In the genomic region with DNA sequence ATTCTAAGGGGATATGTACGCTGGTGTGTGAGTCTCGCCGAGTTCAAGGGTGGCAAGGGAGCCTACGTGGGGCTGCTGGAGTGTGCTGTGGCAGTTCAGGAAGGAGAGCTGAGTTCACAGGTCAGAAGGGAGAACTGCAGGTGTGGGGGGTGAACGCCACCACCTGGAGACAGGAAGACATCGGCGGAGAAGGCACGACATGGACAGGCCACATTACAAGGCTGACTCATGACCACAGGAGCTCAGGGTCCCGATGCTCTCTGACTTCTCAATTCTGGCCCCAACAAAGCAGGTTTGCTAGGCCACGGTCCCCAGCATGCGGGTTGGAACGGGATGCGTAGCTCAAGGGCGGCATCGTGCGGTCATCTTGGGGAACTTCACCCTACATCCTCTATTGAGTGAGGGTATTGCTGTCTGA, we compare ENCODE assay signal across 8 mouse cellular contexts. TPM values are rescaled to one million over a fixed set of nuclear protein-coding genes. Genes with fewer than 3 reads are reported as not detected.
DNase-seq lines count a peak whose midpoint lies in the region; ATAC-seq and TF ChIP-seq lines count a peak whose summit lies in the region.

No protein-coding gene starts in this region.

- in situ Hi-C loops in Patski (cut with MboI; ENCODE audit: low pct_unique_long_range_greater_than_20kb), result loop anchor here (5.0 to 25.0 kb wide), 5 partner anchors 42 to 1362 kb away; a partner anchor contains a TSS

- no peak for DNase-seq in Patski (ENCODE audit: low read depth, low spot score)
- peak; percentile 74 for DNase-seq in cerebellum, adult 11-12 months
- DNase-seq in layer of hippocampus, postnatal 10 days (ENCODE audit: low spot score in 2 of 2), result peak; percentile 86 to 89
- DNase-seq in right cerebral cortex, adult 2 months (ENCODE audit: low spot score in 2 of 2), result peak; percentile 47 to 81
- DNase-seq in urinary bladder, postnatal 4 days (ENCODE audit: low spot score in 2 of 2), result peak; percentile 41 to 78

- peak; percentile 71 for ATAC-seq in Patski
- ATAC-seq in forebrain, embryonic 15.5 days (replicated peaks), result peak; percentile 80
- ATAC-seq in hematopoietic stem cell, adult 5-6 weeks (replicated peaks in 1 of 2; ENCODE audit: insufficient read depth in 1 of 2, low FRiP score in 2 of 2, low TSS enrichment in 1 of 2, low read depth in 1 of 2, poor library complexity in 2 of 2, severe bottlenecking in 2 of 2), result peak; percentile 82 to 92
- ATAC-seq in megakaryocyte, adult 5-6 weeks (ENCODE audit: poor library complexity, severe bottlenecking), result peak; percentile 92

- peaks cover 8% of the 10 kb centered on the region for H3K4me1 ChIP-seq in forebrain, embryonic 15.5 days

- H3K4me2 ChIP-seq in forebrain, embryonic 15.5 days (replicated peaks), result peak overlapping the region; percentile 29

- H3K9me3 ChIP-seq in forebrain, embryonic 15.5 days, result no peaks in the 10 kb centered on the region

- TF ChIP-seq CTCF in Patski (IDR thresholded peaks at IDR 0.05), result no peak

- WGBS in forebrain, embryonic 15.5 days, result 4% methylated on average over 16 of the region's 16 CpGs

- POLR2A ChIA-PET in Patski (lab: Charles Lee), result no interaction called here

- no peaks in the 10 kb centered on the region for H3K27me3 ChIP-seq in Patski
- H3K27me3 ChIP-seq in forebrain, embryonic 15.5 days, result peaks cover 17% of the 10 kb centered on the region; the same call in 1 of the 2 replicates

- CTCF ChIA-PET in Patski (lab: Charles Lee), result interaction anchor here (0.8 to 3.3 kb wide), 26 partner anchors 9 to 618 kb away, joined by 3 to 15 read pairs (median 3); no protein-coding TSS in a partner anchor

- no peak overlapping the region for H3K27ac ChIP-seq in forebrain, embryonic 15.5 days (replicated peaks)

- no peaks in the 10 kb centered on the region for H3K36me3 ChIP-seq in forebrain, embryonic 15.5 days

- H3K9ac ChIP-seq in forebrain, embryonic 15.5 days (replicated peaks), result no peak overlapping the region

- peak overlapping the region; percentile 6; the same call in 1 of the 2 replicates for H3K4me3 ChIP-seq in forebrain, embryonic 15.5 days

RNA-seq across cellular contexts. Expression of a gene that starts 36.0 kb away (rescaled TPM):
- polyA plus RNA-seq in Patski (2021), result 0.05 TPM
- polyA plus RNA-seq in forebrain, embryonic 15.5 days (2015; fragmentation: Nextera tagmentation; extraction: Ambion mirVana), result not detected in 2 replicates
- not detected in 2 replicates for total RNA-seq in hematopoietic stem cell, adult 5-6 weeks (2017)
- not detected for total RNA-seq in layer of hippocampus, postnatal 10 days (2021)
- total RNA-seq in megakaryocyte, adult 5-6 weeks (2015), result not detected in 2 replicates
- not detected in 2 replicates for total RNA-seq in megakaryocyte, adult 5-6 weeks (2017)
